Mouse (Mus musculus) G1E-ER4 (cell line): ENCODE data around the gene Abhd15. TPM values are rescaled to one million over a fixed set of nuclear protein-coding genes. Genes with fewer than 3 reads are reported as not detected.

Experiments used
- GATA1 ChIP-seq: IDR thresholded peaks from one replicate; pipeline ENCODE4 v1.8.0; 2012; ENCODE audit warnings: low read length, inconsistent platforms
- polyA plus RNA-seq: library from polyadenylated mRNA; stranded (reverse); fragments of >175 nt; gene quantifications from 2 replicates; pipeline ENCODE4 v1.2.3, GENCODE M21; 2012

The Abhd15 gene
- polyA plus RNA-seq, 1 experiment, result 0.30 TPM

DNA sequence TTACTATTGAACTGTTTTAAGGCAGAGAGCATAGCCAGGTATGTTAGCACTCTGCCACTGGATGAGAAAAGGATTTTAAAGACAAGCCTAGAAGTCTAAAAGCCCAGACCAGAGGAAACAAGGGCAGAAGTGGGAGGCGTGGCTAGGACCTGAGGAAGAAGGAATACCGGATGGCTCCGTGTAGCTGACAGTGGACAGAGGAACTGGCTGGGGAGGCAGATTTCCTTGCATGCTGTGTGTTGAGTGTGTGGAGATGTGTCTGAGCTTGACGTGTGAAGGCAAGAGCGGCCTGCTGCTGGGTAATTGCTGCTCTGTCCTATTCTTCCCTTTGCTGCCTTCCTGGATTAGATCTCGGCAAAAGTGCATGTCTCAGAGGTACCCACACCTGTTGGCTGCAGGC lies 12.4 kb upstream of the Abhd15 start:
- no peak for TF ChIP-seq GATA1

- TF ChIP-seq GATA1, result no peak
Observed at GRCm38 (mm10) chr11:77503511-77503910, 11.4 kb upstream of the Abhd15 start.

DNA sequence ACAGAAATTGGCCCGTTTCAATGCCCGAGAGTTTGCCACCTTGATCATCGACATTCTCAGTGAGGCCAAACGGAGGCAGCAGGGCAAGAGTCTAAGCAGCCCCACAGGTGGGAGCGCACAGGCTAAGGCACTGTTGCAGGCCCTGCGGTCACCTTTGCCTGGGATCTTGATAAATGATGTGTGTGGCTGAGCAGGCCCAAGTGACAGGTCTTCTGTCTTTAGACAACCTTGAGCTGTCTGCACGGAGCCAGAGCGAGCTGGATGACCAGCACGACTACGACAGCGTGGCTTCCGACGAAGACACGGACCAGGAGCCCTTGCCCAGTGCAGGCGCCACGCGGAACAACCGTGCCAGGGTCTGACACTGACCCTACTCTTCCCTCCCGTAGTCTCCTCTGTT lies 10.5 kb upstream of the Abhd15 start:
- TF ChIP-seq GATA1, result no peak

DNA sequence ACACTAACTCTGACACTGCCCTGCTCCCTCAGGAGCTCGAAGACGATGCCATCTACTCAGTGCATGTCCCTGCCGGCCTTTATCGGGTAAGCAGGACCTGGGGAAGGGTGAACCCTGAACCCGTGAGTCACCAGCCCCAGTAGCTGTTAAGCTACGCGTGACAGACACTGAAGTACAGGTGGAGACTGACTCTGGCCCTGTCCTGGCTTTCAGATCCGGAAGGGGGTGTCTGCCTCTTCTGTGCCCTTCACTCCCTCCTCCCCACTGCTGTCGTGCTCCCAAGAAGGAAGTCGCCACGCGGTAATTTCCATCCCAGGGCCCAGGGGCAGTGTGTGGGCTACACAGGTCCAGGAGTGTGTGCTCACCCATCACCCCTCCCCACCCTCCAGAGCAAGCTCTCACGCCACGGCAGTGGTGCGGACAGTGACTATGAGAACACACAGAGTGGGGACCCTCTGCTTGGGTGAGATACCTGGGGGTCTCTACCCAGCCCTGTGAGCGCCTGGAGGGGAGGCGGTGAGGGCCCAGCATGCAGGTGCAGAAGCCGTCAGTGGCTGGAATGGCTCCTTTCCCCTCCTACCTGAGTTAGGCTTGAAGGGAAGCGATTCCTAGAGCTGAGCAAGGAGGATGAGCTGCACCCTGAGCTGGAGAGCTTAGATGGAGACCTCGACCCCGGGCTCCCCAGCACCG lies 9.5 kb upstream of the Abhd15 start:
- no peak for TF ChIP-seq GATA1

DNA sequence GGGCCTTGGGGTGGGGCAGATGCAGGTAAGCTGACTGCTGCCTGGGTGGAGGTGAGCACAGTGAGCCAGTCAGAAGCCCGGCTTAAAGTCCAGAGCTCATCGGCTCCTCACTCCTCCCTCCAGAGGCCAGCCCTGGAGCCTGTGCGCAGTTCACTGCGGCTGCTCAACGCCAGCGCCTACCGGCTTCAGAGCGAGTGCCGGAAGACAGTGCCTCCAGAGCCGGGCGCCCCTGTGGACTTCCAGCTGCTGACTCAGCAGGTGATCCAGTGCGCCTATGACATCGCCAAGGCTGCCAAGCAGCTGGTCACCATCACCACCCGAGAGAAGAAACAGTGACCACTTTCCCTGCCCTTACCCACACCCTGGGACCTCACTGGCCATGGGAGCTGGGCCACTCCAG lies 8.6 kb upstream of the Abhd15 start:
- no peak for TF ChIP-seq GATA1

GRCm38 (mm10) chr11:77506941-77507340 lies 8.0 kb upstream of the Abhd15 start:
- TF ChIP-seq GATA1, result no peak

GRCm38 (mm10) chr11:77507426-77507825 lies 7.5 kb upstream of the Abhd15 start:
- no peak for TF ChIP-seq GATA1

GRCm38 (mm10) chr11:77508068-77509021 lies 6.6 kb upstream of the Abhd15 start:
- no peak for TF ChIP-seq GATA1

DNA sequence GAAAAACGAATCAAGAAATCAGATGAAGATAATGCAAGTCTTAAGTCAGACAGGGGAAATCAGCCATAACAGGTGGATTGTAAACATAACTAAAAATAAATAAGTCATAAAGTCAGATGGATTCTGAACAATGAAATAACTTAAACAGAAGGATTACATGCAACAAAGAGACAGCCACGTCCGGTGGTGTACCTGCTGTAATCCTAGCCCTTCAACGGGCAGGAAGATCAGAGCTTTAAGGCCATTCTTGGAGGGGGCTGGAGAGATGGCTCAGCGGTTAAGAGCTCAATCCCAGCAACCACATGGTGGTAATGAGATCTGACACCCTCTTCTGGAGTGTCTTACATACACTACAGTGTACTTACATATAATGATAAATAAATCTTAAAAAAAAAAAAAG lies 3.6 kb upstream of the Abhd15 start:
- no peak for TF ChIP-seq GATA1

- no peak for TF ChIP-seq GATA1
Observed at GRCm38 (mm10) chr11:77512891-77513810, 1.8 kb upstream of the Abhd15 start.

DNA sequence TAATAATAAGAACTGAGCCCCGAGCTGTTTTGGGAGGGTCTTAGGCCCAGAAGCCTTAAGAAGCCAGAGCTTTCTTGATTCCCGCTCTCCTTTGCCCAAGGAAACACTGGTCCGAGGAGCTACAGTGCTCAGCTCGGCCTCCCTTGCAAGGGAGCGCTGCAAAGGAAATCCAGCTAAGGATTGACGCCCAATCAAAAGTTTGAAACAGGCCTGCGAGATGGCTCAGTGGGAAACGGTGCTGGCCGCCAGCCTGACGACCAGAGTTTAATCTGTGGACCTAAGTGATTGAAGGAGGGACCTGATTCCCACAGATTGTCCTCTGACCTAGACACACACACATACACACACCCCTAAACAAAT lies 1.1 kb upstream of the Abhd15 start:
- no peak for TF ChIP-seq GATA1

DNA sequence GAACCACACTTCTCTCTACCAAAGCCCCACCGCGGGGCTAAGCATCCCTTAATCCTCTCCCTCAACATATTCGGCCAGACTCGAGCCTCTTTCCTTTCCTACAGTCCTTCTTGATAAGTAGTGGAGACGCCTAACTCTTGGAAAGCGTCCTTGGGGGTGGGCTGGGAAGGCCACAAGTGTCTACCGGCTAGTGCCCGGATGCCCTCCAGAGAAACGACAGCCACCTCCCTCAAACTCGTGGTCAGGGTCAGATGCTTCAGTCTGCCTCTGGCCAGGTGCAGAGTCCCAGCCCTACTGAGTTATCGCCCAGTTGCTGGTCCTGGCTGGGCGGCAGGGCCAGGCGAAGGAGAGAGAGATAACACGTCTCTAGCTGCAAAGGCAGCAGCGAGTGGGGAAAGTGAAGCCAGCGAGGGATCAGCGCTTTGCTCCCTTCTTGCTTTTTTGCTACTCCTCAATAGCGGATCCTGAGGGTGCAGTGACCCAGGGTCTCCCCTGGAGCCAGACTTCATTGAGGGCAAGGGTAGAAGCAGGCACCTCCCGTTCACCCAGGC lies 565 bp upstream of the Abhd15 start:
- no peak for TF ChIP-seq GATA1

GRCm38 (mm10) chr11:77515637-77516552 lies 974 bp downstream of the Abhd15 start, which contains the start of gene Trp53i13:
Trp53i13 (minus strand) TSS chr11:77515980.
- TF ChIP-seq GATA1, result no peak

GRCm38 (mm10) chr11:77516553-77517425 lies 1.9 kb downstream of the Abhd15 start:
- TF ChIP-seq GATA1, result no peak
